In the genomic region with DNA sequence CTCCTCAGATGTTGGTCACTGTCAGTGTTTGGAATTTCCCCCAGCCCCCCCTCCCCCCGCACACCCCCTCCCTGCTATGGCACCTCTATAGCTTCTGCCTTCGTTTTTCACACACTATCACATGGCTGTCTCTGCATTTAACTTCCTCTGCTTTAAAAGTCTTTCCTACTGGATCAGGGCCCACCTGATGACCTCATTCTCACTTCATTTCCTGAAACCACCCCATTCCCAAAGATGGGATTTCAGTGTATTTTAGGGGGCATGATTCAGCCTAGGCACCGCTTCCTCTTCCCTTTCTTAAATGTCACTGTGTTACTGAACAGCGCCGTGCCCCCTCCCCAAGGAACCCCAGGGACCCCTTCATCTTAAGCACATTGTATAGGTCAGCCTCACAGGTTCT, we compare ENCODE assay signal across 26 mouse cellular contexts.
"Had no signal": no experiment of that assay in that cellular context is flagged by ENCODE, and none has a peak within 500 bp of the region (broad histone marks: within the 10 kb centered on the region; RNA-seq: fewer than 3 reads in every experiment).

No protein-coding gene starts in this region.

- ATAC-seq: hindbrain, embryonic 16.5 days; inflammation-experienced regulatory T-cells, adult 6 months; intestine, embryonic 15.5 days; intestine, postnatal 0 days; liver, embryonic 12.5 days had no signal

- H3K4me3 ChIP-seq: gastrocnemius, adult 2 months; heart, adult 2 months; heart, embryonic 12.5 days; hindbrain, embryonic 10.5 days; hindbrain, embryonic 12.5 days; intestine, embryonic 15.5 days; kidney, embryonic 15.5 days; limb, embryonic 12.5 days; limb, embryonic 15.5 days; liver, embryonic 12.5 days had no signal

- H3K27ac ChIP-seq: gastrocnemius, adult 2 months; heart, adult 2 months; hindbrain, embryonic 10.5 days; hindbrain, embryonic 12.5 days; hindbrain, embryonic 14.5 days; intestine, embryonic 15.5 days; kidney, embryonic 15.5 days; kidney, postnatal 0 days; limb, embryonic 12.5 days; limb, embryonic 15.5 days; liver, embryonic 12.5 days; liver, embryonic 14.5 days had no signal

- DNase-seq: gastrocnemius, adult 2 months; gastrocnemius, postnatal 10 days; gastrocnemius, postnatal 25 days; heart, adult 2 months; heart, postnatal 10 days; heart, postnatal 4 days; kidney, adult 18-20 months; kidney, adult 8-10 months; kidney, postnatal 14 days; kidney, postnatal 36 days; layer of hippocampus, adult 9-11 months; layer of hippocampus, postnatal 36 days had no signal
